Mouse (Mus musculus) midbrain, embryonic 12.5 days (tissue): Measurements from ENCODE around the gene Hadh. TPM values are rescaled to one million over a fixed set of nuclear protein-coding genes. Genes with fewer than 3 reads are reported as not detected.

Source experiments
- ATAC-seq: fragments of 200-750 bp; cut with Nextera tagmentation; 2 replicates; pipeline ENCODE4 v1.8.0; 2017; ENCODE audit warnings: low read depth, moderate TSS enrichment, moderate library complexity; ENCODE audit not compliant: low FRiP score
- H3K27ac ChIP-seq: fragments of 300-500 bp; sonication (generic); replicated peaks from 2 replicates; pipeline ENCODE4 v1.5.1; 2016; ENCODE audit warnings: mild to moderate bottlenecking
- H3K27me3 ChIP-seq: fragments of 300-500 bp; sonication (generic); 2 replicates; pipeline ENCODE4 v1.6.1; 2016; ENCODE audit warnings: mild to moderate bottlenecking
- H3K36me3 ChIP-seq: fragments of 300-500 bp; sonication (generic); 2 replicates; pipeline ENCODE4 v1.6.1; 2016
- H3K4me1 ChIP-seq: fragments of 300-500 bp; sonication (generic); 2 replicates; pipeline ENCODE4 v1.6.1; 2016
- H3K4me2 ChIP-seq: fragments of 300-500 bp; sonication (generic); replicated peaks from 2 replicates; pipeline ENCODE4 v1.6.1; 2016; ENCODE audit warnings: mild to moderate bottlenecking, moderate library complexity
- H3K4me3 ChIP-seq: fragments of 300-500 bp; sonication (generic); 2 replicates; pipeline ENCODE4 v1.5.1; 2016; ENCODE audit warnings: mild to moderate bottlenecking
- H3K9ac ChIP-seq: fragments of 300-500 bp; sonication (generic); replicated peaks from 2 replicates; pipeline ENCODE4 v1.6.1; 2016; ENCODE audit warnings: mild to moderate bottlenecking, moderate library complexity
- H3K9me3 ChIP-seq: fragments of 300-500 bp; sonication (generic); 2 replicates; pipeline ENCODE4 v1.6.1; 2016; ENCODE audit warnings: mild to moderate bottlenecking
- WGBS: fragments of 180-500 bp; shearing (Covaris S2); methylation state at CpG from one replicate; pipeline ENCODE4 v1.1.7; 2016; 5-methylcytosine and 5-hydroxymethylcytosine counted together
- polyA plus RNA-seq: library from polyadenylated mRNA; unstranded; fragments of >200 nt; fragmentation: Nextera tagmentation; extraction: Ambion mirVana; gene quantifications from 2 replicates; pipeline ENCODE4 v1.2.1, GENCODE M21; 2016

Hadh gene
- polyA plus RNA-seq, 1 experiment from 2014 or later, result 49.0 TPM

- peak; percentile 34; the same call in 1 of the 2 replicates for ATAC-seq
- WGBS, result 62% methylated on average over 13 of the region's 13 CpGs
- Histone ChIP-seq H3K4me2 (no peak overlapping the region), H3K9ac (no peak overlapping the region), H3K4me3 (no peak overlapping the region), H3K27ac (no peak overlapping the region), H3K27me3 (no peaks in the 10 kb centered on the region), H3K36me3 (peaks cover 20% of the 10 kb centered on the region), H3K4me1 (peaks cover 9% of the 10 kb centered on the region; the same call in 1 of the 2 replicates), H3K9me3 (no peaks in the 10 kb centered on the region)
Observed at GRCm38 (mm10) chr3:131208265-131208891, 63.5 kb downstream of the Hadh start.

DNA sequence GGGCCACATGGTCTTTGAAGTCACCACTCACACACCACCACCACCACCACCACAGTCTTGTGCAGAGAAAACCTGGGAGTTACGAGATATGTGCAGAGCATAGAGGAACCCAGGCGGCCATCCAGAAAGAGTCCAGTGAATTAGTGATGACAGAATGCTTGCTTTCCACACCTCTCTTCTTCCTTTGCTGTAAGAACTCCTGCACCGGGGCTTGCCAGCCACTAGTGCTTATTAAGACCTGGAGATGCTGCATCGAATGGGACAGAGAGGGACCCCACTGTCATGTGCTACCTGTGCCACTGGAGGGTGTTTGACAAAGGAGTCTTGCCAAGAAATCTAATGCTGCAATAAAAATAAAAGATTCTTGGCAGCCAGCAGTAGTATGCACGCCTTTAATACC lies 64.1 kb downstream of the Hadh start:
- no peak for ATAC-seq
- no peak overlapping the region for H3K9ac ChIP-seq
- H3K36me3 ChIP-seq, result peaks cover 20% of the 10 kb centered on the region
- no peaks in the 10 kb centered on the region for H3K9me3 ChIP-seq
- 79% methylated on average over 5 of the region's 5 CpGs for WGBS
- H3K4me1 ChIP-seq, result peaks cover 9% of the 10 kb centered on the region; the same call in 1 of the 2 replicates
- H3K4me2 ChIP-seq, result no peak overlapping the region
- no peak overlapping the region for H3K4me3 ChIP-seq
- no peaks in the 10 kb centered on the region for H3K27me3 ChIP-seq
- no peak overlapping the region for H3K27ac ChIP-seq

DNA sequence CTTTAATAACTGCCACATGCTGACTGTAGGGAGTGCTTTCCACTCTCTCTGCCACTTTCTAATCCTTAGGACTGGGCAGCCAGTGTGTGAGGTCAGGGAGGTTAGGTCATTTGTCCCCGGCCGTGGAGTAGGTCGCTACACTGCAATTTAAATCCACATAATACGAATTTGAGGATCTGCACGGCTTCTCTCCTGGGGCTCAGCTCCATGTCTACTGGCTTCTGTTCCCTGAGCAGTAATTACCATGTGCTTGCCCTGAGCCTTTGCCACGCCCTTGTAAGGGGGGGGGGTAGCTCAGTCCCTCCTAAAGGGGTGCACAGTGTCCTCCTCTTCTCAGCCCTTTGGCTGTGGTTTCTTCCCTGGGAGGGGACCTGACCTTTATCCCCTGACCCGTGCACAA lies 69.6 kb downstream of the Hadh start:
- ATAC-seq, result peak; percentile 45; the same call in 1 of the 2 replicates
- 25% methylated on average over 7 of the region's 7 CpGs for WGBS
- Histone ChIP-seq H3K36me3 (0 out of 2 replicates have a peak, but pooled peaks cover 9% of the 10 kb centered on the region), H3K4me2 (no peak overlapping the region), H3K9me3 (no peaks in the 10 kb centered on the region), H3K4me3 (no peak overlapping the region), H3K27me3 (no peaks in the 10 kb centered on the region), H3K27ac (no peak overlapping the region), H3K9ac (no peak overlapping the region), H3K4me1 (peaks cover 9% of the 10 kb centered on the region)

GRCm38 (mm10) chr3:131199590-131200288 lies 72.2 kb downstream of the Hadh start:
- Histone ChIP-seq H3K36me3 (peaks cover 3% of the 10 kb centered on the region; the same call in 1 of the 2 replicates), H3K4me2 (no peak overlapping the region), H3K9ac (no peak overlapping the region), H3K9me3 (no peaks in the 10 kb centered on the region), H3K4me1 (peaks cover 9% of the 10 kb centered on the region), H3K27me3 (no peaks in the 10 kb centered on the region), H3K27ac (no peak overlapping the region), H3K4me3 (no peak overlapping the region)
- 75% methylated on average over 20 of the region's 20 CpGs for WGBS
- ATAC-seq, result no peak

GRCm38 (mm10) chr3:131198991-131199390 lies 72.9 kb downstream of the Hadh start:
- no peak overlapping the region for H3K9ac ChIP-seq
- H3K4me1 ChIP-seq, result peaks cover 9% of the 10 kb centered on the region
- H3K27ac ChIP-seq, result no peak overlapping the region
- H3K9me3 ChIP-seq, result no peaks in the 10 kb centered on the region
- WGBS, result 79% methylated on average over 3 of the region's 3 CpGs
- H3K36me3 ChIP-seq, result peaks cover 8% of the 10 kb centered on the region; the same call in 1 of the 2 replicates
- no peaks in the 10 kb centered on the region for H3K27me3 ChIP-seq
- H3K4me2 ChIP-seq, result no peak overlapping the region
- no peak overlapping the region for H3K4me3 ChIP-seq
- ATAC-seq, result no peak

- H3K36me3 ChIP-seq, result peaks cover 17% of the 10 kb centered on the region; the same call in 1 of the 2 replicates
- no peaks in the 10 kb centered on the region for H3K4me1 ChIP-seq
- 80% methylated on average over 8 of the region's 8 CpGs for WGBS
- no peak overlapping the region for H3K4me2 ChIP-seq
- no peak overlapping the region for H3K27ac ChIP-seq
- no peaks in the 10 kb centered on the region for H3K27me3 ChIP-seq
- H3K9me3 ChIP-seq, result no peaks in the 10 kb centered on the region
- H3K4me3 ChIP-seq, result no peak overlapping the region
- no peak overlapping the region for H3K9ac ChIP-seq
- ATAC-seq, result no peak
Observed at GRCm38 (mm10) chr3:131196507-131197019, 75.3 kb downstream of the Hadh start.

DNA sequence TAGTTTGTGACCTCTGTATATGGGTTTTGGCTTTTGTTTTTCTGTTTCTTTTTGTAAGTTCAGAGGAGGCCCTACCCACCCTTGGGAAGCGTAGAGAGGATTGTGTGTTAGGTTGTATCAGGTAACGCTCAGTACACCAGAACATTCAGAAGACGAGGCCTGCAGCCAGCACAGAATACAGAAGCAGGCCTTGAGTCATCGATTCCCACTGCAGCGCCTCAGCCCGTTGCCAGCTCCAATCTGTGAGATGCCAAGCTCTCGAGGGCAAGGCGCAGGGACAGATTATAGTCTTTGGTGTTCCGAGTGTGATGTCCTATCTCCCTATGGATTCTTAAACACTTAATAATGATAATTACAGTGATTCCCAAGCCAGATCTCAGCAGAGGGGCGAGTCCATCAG lies 75.9 kb downstream of the Hadh start:
- Histone ChIP-seq H3K36me3 (peaks cover 18% of the 10 kb centered on the region; the same call in 1 of the 2 replicates), H3K4me3 (no peak overlapping the region), H3K4me2 (no peak overlapping the region), H3K27ac (0 out of 2 replicates have a peak overlapping the region, but pooled peaks have one; percentile 25), H3K27me3 (no peaks in the 10 kb centered on the region), H3K9ac (no peak overlapping the region), H3K4me1 (no peaks in the 10 kb centered on the region), H3K9me3 (no peaks in the 10 kb centered on the region)
- ATAC-seq, result no peak
- 71% methylated on average over 10 of the region's 10 CpGs for WGBS

DNA sequence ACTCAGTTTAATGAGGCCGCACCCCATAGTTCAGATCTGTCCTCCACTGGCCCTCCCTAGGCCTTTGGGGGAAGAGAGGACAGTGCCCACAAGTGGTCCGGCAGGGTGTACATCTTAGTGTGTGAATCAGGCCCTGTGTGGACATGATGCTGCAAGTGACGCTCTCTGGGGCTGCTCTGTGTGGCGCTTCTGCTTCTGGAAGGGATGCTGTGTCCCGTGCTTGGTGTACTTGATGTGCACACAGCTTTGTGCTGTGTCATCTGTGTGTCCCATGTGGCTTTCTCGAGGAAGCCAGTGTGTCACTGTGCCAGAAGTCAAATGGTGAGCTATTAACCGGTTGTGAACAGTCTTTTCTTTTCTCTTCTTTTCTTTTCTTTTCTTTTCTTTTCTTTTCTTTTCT lies 80.4 kb downstream of the Hadh start:
- Histone ChIP-seq H3K27ac (no peak overlapping the region), H3K36me3 (peaks cover 27% of the 10 kb centered on the region; the same call in 1 of the 2 replicates)
- ATAC-seq, result peak; percentile 34; the same call in 1 of the 2 replicates

DNA sequence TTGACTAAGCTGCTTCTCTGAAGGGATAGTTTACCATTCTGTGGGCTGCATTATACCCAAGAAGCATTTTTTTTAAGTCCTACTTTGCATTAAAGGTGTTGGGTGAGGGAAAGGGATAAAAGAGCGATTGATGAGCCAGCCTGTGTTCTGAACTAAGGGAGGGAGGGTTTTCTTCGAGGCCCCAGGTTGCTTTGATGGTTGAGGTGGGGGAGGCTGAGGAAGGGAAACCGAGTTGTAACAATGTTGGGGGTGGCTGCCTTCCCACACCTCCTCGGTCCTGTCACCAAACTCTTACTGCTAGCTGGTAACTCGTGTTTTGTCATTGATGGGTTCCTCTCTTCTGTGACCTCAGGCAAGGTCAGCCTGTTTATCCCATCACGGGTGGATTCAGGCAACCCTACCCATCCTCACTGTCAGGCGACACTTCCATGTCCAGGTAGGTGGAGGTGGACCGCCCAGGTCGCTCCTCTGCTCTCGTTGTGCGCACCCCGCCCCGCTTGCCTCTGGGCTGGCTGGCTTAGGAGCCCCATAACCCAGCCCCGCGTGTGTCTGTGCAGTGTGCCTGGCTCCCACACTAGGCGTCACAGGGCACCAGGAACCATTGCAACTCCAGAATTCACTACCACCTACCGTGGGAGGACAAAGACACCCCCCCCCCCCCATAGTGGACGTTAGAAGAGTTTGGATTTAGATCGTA lies 81.1 kb downstream of the Hadh start:
- Histone ChIP-seq H3K27me3 (no peaks in the 10 kb centered on the region), H3K4me3 (no peak overlapping the region), H3K9me3 (no peaks in the 10 kb centered on the region), H3K27ac (no peak overlapping the region), H3K9ac (no peak overlapping the region), H3K4me2 (no peak overlapping the region), H3K4me1 (0 out of 2 replicates have a peak, but pooled peaks cover 4% of the 10 kb centered on the region), H3K36me3 (peaks cover 30% of the 10 kb centered on the region; the same call in 1 of the 2 replicates)
- WGBS, result 85% methylated on average over 19 of the region's 19 CpGs
- ATAC-seq, result no peak; the same call in 1 of the 2 replicates

More for the DNA sequence above, 80.4 kb downstream of the Hadh start:
- no peak overlapping the region for H3K9ac ChIP-seq
- no peaks in the 10 kb centered on the region for H3K9me3 ChIP-seq
- 0 out of 2 replicates have a peak, but pooled peaks cover 4% of the 10 kb centered on the region for H3K4me1 ChIP-seq
- H3K4me2 ChIP-seq, result no peak overlapping the region
- H3K4me3 ChIP-seq, result no peak overlapping the region
- 83% methylated on average over 7 of the region's 7 CpGs for WGBS
- H3K27me3 ChIP-seq, result no peaks in the 10 kb centered on the region

DNA sequence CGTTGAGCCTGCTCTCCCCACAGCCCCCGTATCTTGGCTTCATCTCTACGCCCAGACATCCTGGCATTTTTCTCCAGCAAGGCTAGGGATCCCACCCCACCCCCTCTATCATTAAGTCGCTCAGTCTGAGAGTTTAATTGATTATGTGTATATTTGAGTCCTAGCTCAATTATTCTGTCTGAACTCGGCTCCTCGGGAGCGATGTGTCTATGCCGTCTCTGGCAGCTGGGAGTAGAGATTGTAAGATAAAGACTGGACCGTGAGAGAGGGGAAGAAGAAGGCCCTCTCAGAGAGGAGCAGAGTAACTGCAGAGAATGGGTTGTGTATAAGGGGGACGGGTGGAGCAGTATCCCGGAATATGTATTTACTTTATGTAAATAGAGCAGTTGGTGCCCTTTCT lies 81.7 kb downstream of the Hadh start:
- H3K4me2 ChIP-seq, result no peak overlapping the region
- no peak for ATAC-seq
- no peak overlapping the region for H3K9ac ChIP-seq
- H3K36me3 ChIP-seq, result peaks cover 33% of the 10 kb centered on the region; the same call in 1 of the 2 replicates
- no peak overlapping the region for H3K27ac ChIP-seq
- 72% methylated on average over 11 of the region's 11 CpGs for WGBS
- H3K4me3 ChIP-seq, result no peak overlapping the region
- H3K27me3 ChIP-seq, result no peaks in the 10 kb centered on the region
- 0 out of 2 replicates have a peak, but pooled peaks cover 4% of the 10 kb centered on the region for H3K4me1 ChIP-seq
- H3K9me3 ChIP-seq, result no peaks in the 10 kb centered on the region

DNA sequence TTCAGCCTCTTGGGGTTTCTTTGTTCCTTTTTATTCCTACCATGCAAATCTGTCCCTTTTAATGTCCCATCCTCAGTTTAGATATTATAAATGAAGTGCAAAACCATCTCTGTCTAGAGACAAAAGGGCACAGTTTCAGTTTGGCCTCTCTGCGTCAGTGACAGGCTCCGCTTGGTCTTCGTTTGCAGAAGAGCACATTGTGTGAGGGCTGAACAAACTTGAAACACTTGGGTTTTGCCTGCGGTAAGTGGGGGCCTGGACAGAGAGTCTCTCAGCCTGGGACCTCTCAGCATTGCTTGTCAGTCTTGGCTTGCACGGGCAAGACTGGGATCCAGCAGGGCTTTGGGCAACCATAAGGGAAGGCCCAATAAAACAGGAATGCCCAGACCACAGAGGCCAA lies 85.7 kb downstream of the Hadh start:
- Histone ChIP-seq H3K4me1 (peaks cover 20% of the 10 kb centered on the region), H3K9ac (no peak overlapping the region), H3K27me3 (no peaks in the 10 kb centered on the region), H3K4me2 (no peak overlapping the region), H3K36me3 (peaks cover 22% of the 10 kb centered on the region; the same call in 1 of the 2 replicates), H3K9me3 (no peaks in the 10 kb centered on the region), H3K27ac (no peak overlapping the region), H3K4me3 (no peak overlapping the region)
- 85% methylated on average over 5 of the region's 5 CpGs for WGBS
- no peak for ATAC-seq
